Mouse (Mus musculus): ENCODE measurements around the gene Zfp296. TPM values are rescaled to one million over a fixed set of nuclear protein-coding genes. Genes with fewer than 3 reads are reported as not detected.

Zfp296 gene
- polyA plus RNA-seq, 1 experiment: 3.3 TPM

DNA sequence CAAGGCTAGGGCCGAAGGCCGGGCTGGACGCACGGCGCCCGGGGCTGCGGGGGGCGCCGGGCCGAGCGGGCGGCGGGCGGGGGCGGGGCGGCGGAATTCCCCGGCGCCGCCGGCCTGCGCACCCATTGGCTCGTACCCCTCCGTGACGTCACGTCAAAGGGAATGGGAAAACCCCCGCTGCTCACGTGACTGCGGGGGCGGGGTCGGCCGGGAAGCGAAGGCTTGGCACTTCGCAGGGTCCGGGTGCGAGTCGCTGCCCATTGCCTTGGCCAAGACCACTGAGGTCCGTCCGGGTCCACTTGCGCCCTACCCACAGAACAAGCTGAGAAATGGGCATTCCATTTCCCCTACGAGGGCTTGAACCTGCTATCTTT lies 52.3 kb downstream of the Zfp296 start, which contains the start of gene Relb:
Relb (minus strand) TSS at position 78 of the 374 bp plus-strand sequence.
- no peaks in the 10 kb centered on the region for H3K4me1 ChIP-seq (ENCODE audit: control insufficient read depth, insufficient read depth, low read length)
- no peaks in the 10 kb centered on the region for H3K36me3 ChIP-seq (ENCODE audit: control insufficient read depth, insufficient read depth, low read length)
- peak within 1 kb of the TSS; percentile 81 for H3K4me3 ChIP-seq (ENCODE audit: insufficient read depth, low read depth, low read length)
- H3K27ac ChIP-seq (ENCODE audit: insufficient read depth, low read depth, low read length): peak within 1 kb of the TSS; percentile 68
- under 1% methylated on average over 41 of the region's 41 CpGs for WGBS
- H3K27me3 ChIP-seq (replicated peaks; ENCODE audit: control insufficient read depth, insufficient read depth, low read length): no peaks in the 10 kb centered on the region
- DNase-seq: peak; percentile 94
- TF ChIP-seq POLR2A (IDR thresholded peaks at IDR 0.05; ENCODE audit: low read depth, low read length) (no peak), CTCF (conservative IDR thresholded peaks at IDR 0.05; ENCODE audit: insufficient read depth, insufficient read length, low read depth, low read length) (no peak)

Other genes with a start within 250 kb of the Zfp296 start
- gene Ercc1, start 232.5 kb upstream of the Zfp296 start, polyA plus RNA-seq (2012; rRNA removed): 27.6 and 31.9 TPM in 2 replicates
- 5.3 and 5.9 TPM in 2 replicates for gene Cd3eap, start 217.8 kb upstream of the Zfp296 start, polyA plus RNA-seq (2012; rRNA removed)
- 5.9 and 6.8 TPM in 2 replicates for gene Ppp1r13l, start 217.5 kb upstream of the Zfp296 start, polyA plus RNA-seq (2012; rRNA removed)
- gene Ercc2, start 195.3 kb upstream of the Zfp296 start, polyA plus RNA-seq (2012; rRNA removed): 32.4 and 39.9 TPM in 2 replicates
- gene Klc3, start 173.2 kb upstream of the Zfp296 start, polyA plus RNA-seq (2012; rRNA removed): 3.7 and 5.0 TPM in 2 replicates
- 2.0 and 420 TPM in 2 replicates for gene Ckm, start 172.5 kb upstream of the Zfp296 start, polyA plus RNA-seq (2012; rRNA removed)
- gene Mark4, start 118.5 kb upstream of the Zfp296 start, polyA plus RNA-seq (2012; rRNA removed): 16.1 and 18.2 TPM in 2 replicates
- 41.6 and 46.6 TPM in 2 replicates for gene Exoc3l2, start 114.0 kb upstream of the Zfp296 start, polyA plus RNA-seq (2012; rRNA removed)
- 8.6 and 10.3 TPM in 2 replicates for gene Bloc1s3, start 68.9 kb upstream of the Zfp296 start, polyA plus RNA-seq (2012; rRNA removed)
- 62.3 and 74.6 TPM in 2 replicates for gene Trappc6a, start 68.9 kb upstream of the Zfp296 start, polyA plus RNA-seq (2012; rRNA removed)
- 0.11 and 0.16 TPM in 2 replicates for gene Nkpd1, start 59.4 kb upstream of the Zfp296 start, polyA plus RNA-seq (2012; rRNA removed)
- gene Ppp1r37, start 14.2 kb upstream of the Zfp296 start, polyA plus RNA-seq (2012; rRNA removed): 87.0 and 92.0 TPM in 2 replicates
- 143 and 149 TPM in 2 replicates for gene Gemin7, start 308 bp downstream of the Zfp296 start, polyA plus RNA-seq (2012; rRNA removed)
- gene Clasrp, start 27.2 kb downstream of the Zfp296 start, polyA plus RNA-seq (2012; rRNA removed): 29.0 and 54.8 TPM in 2 replicates
- 10.4 and 13.3 TPM in 2 replicates for gene Relb, start 52.2 kb downstream of the Zfp296 start, polyA plus RNA-seq (2012; rRNA removed)
- gene Clptm1, start 87.7 kb downstream of the Zfp296 start, polyA plus RNA-seq (2012; rRNA removed): 144 and 182 TPM in 2 replicates
- 0.42 and 0.57 TPM in 2 replicates for gene Apoc2, start 100.7 kb downstream of the Zfp296 start, polyA plus RNA-seq (2012; rRNA removed)
- gene Gm44805, start 104.1 kb downstream of the Zfp296 start, polyA plus RNA-seq (2012; rRNA removed): not detected in 2 replicates
- 0.29 TPM in 1 of 2 replicates, not detected in the other for gene Apoc4, start 104.2 kb downstream of the Zfp296 start, polyA plus RNA-seq (2012; rRNA removed)
- gene Apoc1, start 115.4 kb downstream of the Zfp296 start, polyA plus RNA-seq (2012; rRNA removed): 12.2 and 16.5 TPM in 2 replicates
- 922 and 939 TPM in 2 replicates for gene Apoe, start 121.9 kb downstream of the Zfp296 start, polyA plus RNA-seq (2012; rRNA removed)
- 83.9 and 86.3 TPM in 2 replicates for gene Tomm40, start 138.2 kb downstream of the Zfp296 start, polyA plus RNA-seq (2012; rRNA removed)
- 44.5 and 47.7 TPM in 2 replicates for gene Nectin2, start 173.2 kb downstream of the Zfp296 start, polyA plus RNA-seq (2012; rRNA removed)
- gene Bcam, start 193.7 kb downstream of the Zfp296 start, polyA plus RNA-seq (2012; rRNA removed): 237 and 272 TPM in 2 replicates
- gene Cblc, start 219.5 kb downstream of the Zfp296 start, polyA plus RNA-seq (2012; rRNA removed): 24.4 and 32.6 TPM in 2 replicates
- gene Bcl3, start 245.5 kb downstream of the Zfp296 start, polyA plus RNA-seq (2012; rRNA removed): 10.3 and 14.4 TPM in 2 replicates

Measured in kidney, adult 2 months (tissue).